Mouse (Mus musculus) Muller cell, postnatal 12 days (primary cell): Measurements from ENCODE around the gene Erich6b.

Experiments
- DNase-seq: peaks from one replicate; pipeline ENCODE4 v3.0.0-alpha.2; 2015; ENCODE audit errors: inconsistent ontology term

Erich6b gene

DNA sequence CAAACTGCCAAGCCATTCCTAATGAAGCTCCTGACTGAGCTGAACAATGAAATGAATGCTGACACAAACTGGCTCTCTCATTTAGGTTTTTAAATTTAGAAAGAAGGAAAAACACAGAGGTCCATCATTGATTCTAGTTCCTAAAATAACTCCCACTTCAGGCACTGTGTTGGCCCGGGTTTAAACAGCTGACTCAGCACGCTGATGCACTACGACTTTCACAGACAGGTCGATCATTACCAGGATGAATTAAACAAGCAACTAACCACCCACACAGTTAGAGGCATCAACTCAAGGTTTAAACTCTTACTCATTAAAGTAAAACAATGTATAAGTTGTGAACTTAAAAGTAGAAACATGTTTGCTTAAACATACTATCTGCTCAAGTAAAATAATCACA lies 64.6 kb downstream of the Erich6b start:
- no peak for DNase-seq

GRCm38 (mm10) chr14:75707771-75708170 lies 65.7 kb downstream of the Erich6b start:
- DNase-seq = no peak

DNA sequence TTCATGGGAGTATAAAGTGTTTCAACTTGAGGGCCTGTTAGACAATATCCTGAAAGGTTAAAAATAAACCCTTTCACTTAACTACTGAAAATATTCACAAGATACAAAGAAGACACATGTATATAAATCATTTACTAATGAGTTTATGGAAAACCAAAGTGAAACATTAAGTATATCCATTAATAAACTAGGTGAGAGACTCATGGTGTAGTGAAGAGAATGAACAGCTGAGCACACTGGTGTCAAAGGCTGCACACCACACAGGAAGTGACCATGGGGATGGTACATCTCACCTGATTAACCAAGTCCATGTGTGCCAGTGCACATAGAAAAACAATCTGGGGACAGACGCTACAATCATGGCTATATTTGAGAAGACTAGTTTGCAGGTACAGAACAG lies 66.9 kb downstream of the Erich6b start:
- no peak for DNase-seq

GRCm38 (mm10) chr14:75711731-75712130 lies 69.7 kb downstream of the Erich6b start:
- no peak for DNase-seq

DNA sequence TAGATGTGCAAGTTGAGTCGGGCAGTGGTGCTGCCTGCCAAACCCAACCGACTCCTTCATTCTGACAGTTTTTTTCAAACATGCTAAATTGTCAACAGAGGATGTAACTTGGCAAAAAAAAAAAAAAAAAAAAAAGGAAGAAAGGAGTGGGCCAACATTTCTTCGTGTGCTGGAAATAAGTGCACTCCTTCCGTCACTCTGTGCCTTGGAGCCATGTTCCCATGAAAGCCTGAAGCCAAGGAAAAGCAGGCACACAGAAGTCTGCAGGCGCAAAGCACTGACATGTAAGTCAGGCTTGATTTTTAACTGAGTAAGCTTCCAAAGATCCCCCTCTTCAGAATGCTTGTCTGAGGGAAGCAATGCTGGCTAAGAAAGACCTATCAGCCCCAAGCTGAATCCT lies 70.6 kb downstream of the Erich6b start:
- no peak for DNase-seq

DNA sequence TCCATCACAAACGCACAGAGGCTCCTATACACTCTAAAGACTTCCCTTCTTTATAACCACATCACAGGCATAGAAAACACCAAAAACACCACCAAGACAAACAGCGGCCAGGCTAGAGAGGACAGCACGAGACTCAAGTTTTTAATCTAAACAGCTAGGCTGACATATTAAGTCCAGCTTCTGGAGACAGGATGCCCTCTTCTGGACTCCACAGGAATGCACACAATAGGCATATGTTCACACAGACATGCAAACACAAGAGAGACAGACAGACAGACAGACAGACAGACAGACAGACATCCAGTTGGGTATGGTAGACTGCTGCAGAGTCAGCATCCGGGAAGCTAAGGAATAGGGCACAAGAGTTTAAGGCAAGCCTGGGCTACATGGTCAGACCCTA lies 71.6 kb downstream of the Erich6b start:
- no peak for DNase-seq

DNA sequence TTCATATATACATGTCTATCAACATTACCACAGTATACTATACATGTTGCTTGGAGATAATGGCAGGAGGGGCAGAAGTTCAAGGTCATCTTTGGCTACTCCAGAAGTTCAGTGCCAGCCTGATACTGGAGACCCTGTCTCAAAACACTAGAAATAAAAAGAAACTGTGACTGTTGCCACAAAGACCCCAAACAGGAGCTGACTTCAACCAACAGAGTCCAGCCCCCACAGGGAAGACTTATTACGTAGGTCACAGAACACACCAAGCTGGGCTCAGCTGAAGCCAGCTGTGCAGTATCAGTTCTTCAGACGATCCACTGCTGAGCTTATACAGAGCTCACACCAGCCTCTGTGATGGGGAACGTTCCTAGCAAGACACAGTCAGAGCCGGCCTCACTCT lies 74.4 kb downstream of the Erich6b start:
- no peak for DNase-seq
